Mouse (Mus musculus) erythroblast, embryonic 14.5 days (primary cell): Measurements from ENCODE around the gene Ppm1h.
"Not testable (repeated sequence)": the region's sequence is repeated elsewhere in the genome, so short reads cannot be mapped to it uniquely, and the experiment has no call there.

Source experiments
- GATA1 ChIP-seq: IDR thresholded peaks from 2 replicates; pipeline ENCODE4 v1.6.1; 2012; ENCODE audit warnings: low read length, inconsistent platforms, mixed read lengths
- TAL1 ChIP-seq: IDR thresholded peaks from 3 replicates; pipeline ENCODE4 v1.6.1; 2012; ENCODE audit warnings: low read length, inconsistent platforms, mixed read lengths

DNA sequence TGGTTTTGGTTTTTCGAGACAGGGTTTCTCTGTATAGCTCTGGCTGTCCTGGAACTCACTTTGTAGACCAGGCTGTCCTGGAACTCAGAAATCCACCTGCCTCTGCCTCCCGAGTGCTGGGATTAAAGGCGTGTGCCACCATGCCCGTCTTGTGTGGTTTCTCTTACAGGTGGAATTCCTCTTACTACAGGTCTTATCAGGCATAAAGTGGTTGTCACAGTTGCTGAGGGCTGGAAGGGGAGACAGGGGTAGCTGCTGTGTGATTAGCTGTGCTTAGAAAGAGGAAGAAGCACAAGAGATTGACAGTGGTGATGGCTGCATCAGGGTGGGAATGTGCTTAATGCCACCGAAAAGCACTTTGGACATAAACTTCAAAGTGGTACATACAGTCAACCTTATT lies 246.0 kb downstream of the Ppm1h start:
- TF ChIP-seq GATA1, TAL1: not testable (repeated sequence)
